Mouse (Mus musculus) neural tube, embryonic 13.5 days (tissue): ENCODE data around the gene Asphd1. TPM values are rescaled to one million over a fixed set of nuclear protein-coding genes. Genes with fewer than 3 reads are reported as not detected.

ENCODE experiments used
- ATAC-seq: fragments of 200-750 bp; cut with Nextera tagmentation; 2 replicates; pipeline ENCODE4 v1.8.0; 2017; ENCODE audit warnings: low read depth, mild to moderate bottlenecking, moderate TSS enrichment, moderate library complexity
- H3K27ac ChIP-seq: fragments of 300-500 bp; sonication (generic); replicated peaks from 2 replicates; pipeline ENCODE4 v1.5.1; 2015; ENCODE audit warnings: moderate library complexity, mild to moderate bottlenecking, inconsistent platforms
- H3K27me3 ChIP-seq: fragments of 300-500 bp; sonication (generic); 2 replicates; pipeline ENCODE4 v1.6.1; 2015; ENCODE audit warnings: mild to moderate bottlenecking, inconsistent platforms
- H3K36me3 ChIP-seq: fragments of 300-500 bp; sonication (generic); 2 replicates; pipeline ENCODE4 v1.6.1; 2015; ENCODE audit warnings: mild to moderate bottlenecking, inconsistent platforms
- H3K4me1 ChIP-seq: fragments of 300-500 bp; sonication (generic); replicated peaks from 2 replicates; pipeline ENCODE4 v1.6.1; 2015; ENCODE audit warnings: inconsistent platforms
- H3K4me2 ChIP-seq: fragments of 300-500 bp; sonication (generic); 2 replicates; pipeline ENCODE4 v1.6.1; 2015; ENCODE audit warnings: inconsistent platforms, mild to moderate bottlenecking, moderate library complexity
- H3K4me3 ChIP-seq: fragments of 300-500 bp; sonication (generic); 2 replicates; pipeline ENCODE4 v1.5.1; 2015; ENCODE audit warnings: mild to moderate bottlenecking, inconsistent platforms
- H3K9ac ChIP-seq: fragments of 300-500 bp; sonication (generic); 2 replicates; pipeline ENCODE4 v1.6.1; 2015; ENCODE audit warnings: moderate library complexity, mild to moderate bottlenecking, inconsistent platforms
- H3K9me3 ChIP-seq: fragments of 300-500 bp; sonication (generic); 2 replicates; pipeline ENCODE4 v1.6.1; 2016; ENCODE audit warnings: inconsistent platforms
- WGBS: fragments of 180-500 bp; shearing (Covaris S2); methylation state at CpG from one replicate; pipeline ENCODE4 v1.1.7; 2015; 5-methylcytosine and 5-hydroxymethylcytosine counted together
- polyA plus RNA-seq: library from polyadenylated mRNA; unstranded; fragments of >200 nt; fragmentation: Nextera tagmentation; extraction: Ambion mirVana; gene quantifications from 2 replicates; pipeline ENCODE4 v1.2.1, GENCODE M21; 2015

Gene Asphd1
- polyA plus RNA-seq, 1 experiment from 2014 or later: 5.6 TPM

- no peak overlapping the region for H3K9ac ChIP-seq
- peak overlapping the region; percentile 99 for H3K4me3 ChIP-seq
- peak; percentile 7 for ATAC-seq
- no peaks in the 10 kb centered on the region for H3K27me3 ChIP-seq
- H3K4me2 ChIP-seq: peak overlapping the region; percentile 91
- peaks cover 20% of the 10 kb centered on the region for H3K4me1 ChIP-seq
- H3K27ac ChIP-seq: 0 out of 2 replicates have a peak overlapping the region, but pooled peaks have one; percentile 52
- 11% methylated on average over 8 of the region's 8 CpGs for WGBS
- peaks cover 49% of the 10 kb centered on the region for H3K36me3 ChIP-seq
- no peaks in the 10 kb centered on the region for H3K9me3 ChIP-seq
These were observed 26.1 kb upstream of the Asphd1 start for GRCm38 (mm10) chr7:126975493-126975892.

GRCm38 (mm10) chr7:126967361-126967760 lies 18.0 kb upstream of the Asphd1 start:
- 69% methylated on average over 6 of the region's 6 CpGs for WGBS

DNA sequence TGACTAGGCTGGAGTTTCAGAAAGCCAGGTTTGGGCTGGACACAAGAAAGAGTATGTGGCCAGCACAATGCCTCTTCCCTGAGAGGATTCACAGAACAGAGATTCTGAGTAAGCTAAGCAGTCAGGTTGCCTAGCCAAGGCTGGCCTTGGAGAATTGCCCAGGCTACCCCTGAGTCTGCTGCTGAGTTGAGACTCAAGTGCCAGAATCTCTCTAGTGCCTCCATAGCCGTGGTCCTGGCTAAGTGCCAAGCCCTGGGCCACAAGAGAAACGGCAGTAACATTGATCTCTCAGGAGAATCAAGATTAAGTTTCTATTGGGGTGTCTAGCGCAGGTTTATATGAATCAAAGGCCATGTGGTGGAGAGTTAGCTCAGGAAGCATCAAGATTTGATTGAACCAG lies 16.2 kb upstream of the Asphd1 start:
- no peak for ATAC-seq
- H3K27ac ChIP-seq: no peak overlapping the region
- H3K9ac ChIP-seq: no peak overlapping the region
- H3K36me3 ChIP-seq: peaks cover 92% of the 10 kb centered on the region
- H3K27me3 ChIP-seq: peaks cover 35% of the 10 kb centered on the region
- no peak overlapping the region for H3K4me3 ChIP-seq
- WGBS: 60% methylated on average over 3 of the region's 3 CpGs
- H3K4me1 ChIP-seq: no peaks in the 10 kb centered on the region
- no peaks in the 10 kb centered on the region for H3K9me3 ChIP-seq
- no peak overlapping the region for H3K4me2 ChIP-seq

More at GRCm38 (mm10) chr7:126967361-126967760, 18.0 kb upstream of the Asphd1 start:
- Histone ChIP-seq H3K4me1 (no peaks in the 10 kb centered on the region), H3K4me3 (no peak overlapping the region), H3K36me3 (peaks cover 92% of the 10 kb centered on the region), H3K9ac (no peak overlapping the region), H3K27ac (no peak overlapping the region), H3K4me2 (no peak overlapping the region), H3K9me3 (no peaks in the 10 kb centered on the region), H3K27me3 (peaks cover 17% of the 10 kb centered on the region)
- ATAC-seq: no peak

- WGBS: 25% methylated on average over 19 of the region's 19 CpGs
- Histone ChIP-seq H3K4me3 (no peak overlapping the region), H3K27ac (no peak overlapping the region), H3K27me3 (peaks cover 39% of the 10 kb centered on the region), H3K9ac (peak overlapping the region; percentile 12; the same call in 1 of the 2 replicates), H3K9me3 (no peaks in the 10 kb centered on the region), H3K4me1 (no peaks in the 10 kb centered on the region), H3K4me2 (no peak overlapping the region), H3K36me3 (peaks cover 92% of the 10 kb centered on the region)
- no peak for ATAC-seq
These were observed 14.3 kb upstream of the Asphd1 start for GRCm38 (mm10) chr7:126963548-126964286.

GRCm38 (mm10) chr7:126961965-126962364 lies 12.6 kb upstream of the Asphd1 start:
- H3K27ac ChIP-seq: no peak overlapping the region
- H3K9me3 ChIP-seq: no peaks in the 10 kb centered on the region
- peaks cover 39% of the 10 kb centered on the region for H3K27me3 ChIP-seq
- ATAC-seq: no peak
- H3K4me3 ChIP-seq: no peak overlapping the region
- H3K36me3 ChIP-seq: peaks cover 91% of the 10 kb centered on the region
- 87% methylated on average over 4 of the region's 4 CpGs for WGBS
- no peaks in the 10 kb centered on the region for H3K4me1 ChIP-seq
- no peak overlapping the region for H3K4me2 ChIP-seq
- H3K9ac ChIP-seq: no peak overlapping the region

- H3K4me3 ChIP-seq: no peak overlapping the region
- H3K4me2 ChIP-seq: no peak overlapping the region
- H3K27ac ChIP-seq: no peak overlapping the region
- H3K27me3 ChIP-seq: peaks cover 39% of the 10 kb centered on the region
- H3K9ac ChIP-seq: no peak overlapping the region
- no peaks in the 10 kb centered on the region for H3K9me3 ChIP-seq
- H3K36me3 ChIP-seq: peaks cover 92% of the 10 kb centered on the region
- H3K4me1 ChIP-seq: no peaks in the 10 kb centered on the region
- WGBS: 82% methylated on average over 5 of the region's 5 CpGs
- no peak for ATAC-seq
These were observed 11.7 kb upstream of the Asphd1 start for GRCm38 (mm10) chr7:126961095-126961494.

GRCm38 (mm10) chr7:126959780-126960179 lies 10.4 kb upstream of the Asphd1 start:
- H3K36me3 ChIP-seq: peaks cover 88% of the 10 kb centered on the region
- ATAC-seq: no peak
- H3K4me2 ChIP-seq: no peak overlapping the region
- WGBS: 52% methylated on average over 9 of the region's 9 CpGs
- H3K27ac ChIP-seq: no peak overlapping the region
- H3K9ac ChIP-seq: no peak overlapping the region
- H3K4me3 ChIP-seq: no peak overlapping the region
- H3K4me1 ChIP-seq: no peaks in the 10 kb centered on the region
- peaks cover 39% of the 10 kb centered on the region for H3K27me3 ChIP-seq
- no peaks in the 10 kb centered on the region for H3K9me3 ChIP-seq

DNA sequence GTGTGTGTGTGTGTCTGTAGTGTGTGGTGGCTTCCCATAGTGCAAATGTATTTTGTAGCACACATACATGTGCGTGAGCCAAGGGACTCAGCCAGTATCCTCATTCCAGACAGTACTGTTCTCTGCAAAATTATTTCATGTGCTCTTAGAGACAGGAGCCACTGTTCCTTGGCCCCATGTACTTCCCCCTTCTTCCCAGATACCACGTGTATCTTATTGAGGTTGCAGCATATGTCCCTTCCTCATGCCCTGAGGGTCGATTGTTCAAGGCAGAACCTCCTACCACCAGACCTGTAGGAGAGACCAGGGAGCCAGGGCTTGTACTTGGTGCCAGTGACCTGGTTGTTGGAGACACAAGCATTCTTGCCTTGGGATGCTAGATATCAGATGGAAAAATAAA lies 5.7 kb upstream of the Asphd1 start:
- H3K36me3 ChIP-seq: peaks cover 56% of the 10 kb centered on the region
- no peak for ATAC-seq
- no peak overlapping the region; the same call in 1 of the 2 replicates for H3K9ac ChIP-seq
- H3K4me2 ChIP-seq: no peak overlapping the region
- no peaks in the 10 kb centered on the region for H3K9me3 ChIP-seq
- peaks cover 23% of the 10 kb centered on the region for H3K27me3 ChIP-seq
- H3K27ac ChIP-seq: no peak overlapping the region
- no peak overlapping the region for H3K4me3 ChIP-seq
- 81% methylated on average over 3 of the region's 3 CpGs for WGBS
- H3K4me1 ChIP-seq: peaks cover 43% of the 10 kb centered on the region

DNA sequence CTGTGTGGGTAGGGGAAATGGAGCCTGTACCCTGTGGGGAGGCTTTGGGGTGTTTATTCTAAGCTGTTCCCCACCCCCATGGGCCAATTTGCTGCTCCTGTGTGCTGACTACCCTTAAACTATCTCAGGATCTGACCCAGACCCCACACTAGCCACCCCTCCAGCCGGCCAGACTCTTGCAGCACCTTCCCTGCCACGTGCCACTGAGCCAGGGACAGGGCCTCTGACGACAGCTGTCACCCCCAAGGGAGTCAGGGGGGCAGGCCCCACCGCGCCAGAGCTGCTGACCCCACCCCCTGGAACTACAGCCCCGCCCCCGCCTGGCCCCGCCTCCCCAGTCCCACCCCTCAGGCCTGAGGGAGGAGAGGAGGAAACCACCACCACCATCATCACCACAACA lies 3.3 kb upstream of the Asphd1 start:
- WGBS: under 1% methylated on average over 8 of the region's 8 CpGs

GRCm38 (mm10) chr7:126951741-126952140 lies 2.4 kb upstream of the Asphd1 start:
- H3K27ac ChIP-seq: peak overlapping the region; percentile 94
- H3K4me2 ChIP-seq: peak overlapping the region; percentile 99
- peak overlapping the region; percentile 58 for H3K4me3 ChIP-seq
- ATAC-seq: no peak
- H3K9me3 ChIP-seq: no peaks in the 10 kb centered on the region
- peak overlapping the region; percentile 78 for H3K9ac ChIP-seq
- WGBS: 21% methylated on average over 4 of the region's 4 CpGs
- H3K27me3 ChIP-seq: peaks cover 25% of the 10 kb centered on the region
- peaks cover 31% of the 10 kb centered on the region for H3K36me3 ChIP-seq
- H3K4me1 ChIP-seq: peaks cover 75% of the 10 kb centered on the region

More for the DNA sequence above, 3.3 kb upstream of the Asphd1 start:
- peaks cover 25% of the 10 kb centered on the region for H3K27me3 ChIP-seq
- H3K4me2 ChIP-seq: peak overlapping the region; percentile 99
- H3K4me3 ChIP-seq: peak overlapping the region; percentile 58
- H3K27ac ChIP-seq: peak overlapping the region; percentile 94
- H3K9me3 ChIP-seq: no peaks in the 10 kb centered on the region
- no peak for ATAC-seq
- peaks cover 34% of the 10 kb centered on the region for H3K36me3 ChIP-seq
- H3K9ac ChIP-seq: peak overlapping the region; percentile 78
- peaks cover 67% of the 10 kb centered on the region for H3K4me1 ChIP-seq

DNA sequence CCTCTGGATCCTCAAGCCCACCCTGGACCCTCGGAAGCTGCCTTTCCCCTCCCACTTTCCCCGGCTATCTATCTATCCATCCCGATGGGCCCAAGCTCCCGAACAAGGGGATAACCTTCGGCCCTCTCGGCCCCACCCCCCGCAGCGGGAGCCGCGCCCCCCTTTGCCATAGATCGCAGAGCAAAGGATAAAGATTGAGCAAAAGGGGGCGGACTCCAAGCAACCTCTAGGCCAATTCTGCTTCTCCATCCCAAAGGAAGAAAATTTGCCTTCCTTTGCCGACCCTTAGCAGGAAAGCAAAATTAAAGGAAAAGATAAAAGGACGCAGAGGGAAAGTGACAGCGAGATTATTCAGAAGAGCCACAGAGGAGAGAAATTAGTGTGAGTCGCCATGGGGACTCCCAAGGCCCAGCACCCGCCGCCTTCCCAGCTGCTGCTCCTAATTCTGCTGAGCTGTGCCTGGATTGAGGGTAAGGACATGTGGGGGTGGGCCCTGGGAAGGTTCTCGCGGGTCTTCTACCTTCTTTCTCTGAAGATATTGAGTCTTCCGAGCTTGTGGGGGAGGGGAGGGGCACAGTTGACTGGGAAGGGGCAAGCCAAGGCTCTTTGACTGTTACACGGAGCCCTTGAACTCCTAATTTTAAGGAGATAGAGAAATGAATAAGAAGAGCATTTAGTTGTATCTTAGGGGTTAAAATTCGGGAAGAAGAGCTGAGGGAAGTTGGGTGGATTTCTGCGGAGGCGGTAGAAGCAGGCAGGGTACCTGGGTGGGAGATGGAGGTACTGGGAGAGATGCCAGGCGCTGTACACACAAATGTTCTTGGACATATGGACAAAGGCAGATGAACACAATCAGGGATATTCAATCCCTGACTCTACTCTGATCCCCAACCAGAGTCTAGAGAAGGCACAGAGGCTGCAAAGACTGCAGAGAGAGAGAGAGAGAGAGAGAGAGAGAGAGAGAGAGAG lies 1.5 kb upstream of the Asphd1 start:
- Histone ChIP-seq H3K9ac (peak overlapping the region; percentile 78), H3K4me2 (peak overlapping the region; percentile 99), H3K27me3 (peaks cover 25% of the 10 kb centered on the region), H3K36me3 (peaks cover 31% of the 10 kb centered on the region), H3K4me1 (peaks cover 78% of the 10 kb centered on the region), H3K4me3 (peak overlapping the region; percentile 58), H3K9me3 (no peaks in the 10 kb centered on the region), H3K27ac (peak overlapping the region; percentile 94)
- WGBS: 6% methylated on average over 26 of the region's 26 CpGs
- no peak for ATAC-seq
